Mouse (Mus musculus): ENCODE results near the gene Sergef. TPM values are rescaled to one million over a fixed set of nuclear protein-coding genes. Genes with fewer than 3 reads are reported as not detected.

Sergef gene
- total RNA-seq, 1 experiment, result 5.4 TPM

GRCm38 (mm10) chr7:46512792-46513191, 126.8 kb downstream of the Sergef start:
- in situ Hi-C loops (cut with MboI; ENCODE audit: low sequenced_read_pairs in 2 of 2, unreplicated experiment in 2 of 2), result no loop called here
- H3K27ac ChIP-seq (ENCODE audit: insufficient read depth, low read depth, low read length, poor library complexity, severe bottlenecking), result no peak overlapping the region
- H3K4me1 ChIP-seq (ENCODE audit: control insufficient read depth in 2 of 2, insufficient read depth in 2 of 2, low read length in 2 of 2, poor library complexity in 1 of 2), result 0 out of 4 replicates have a peak, but pooled peaks cover 0 to 2% of the 10 kb centered on the region in 2 experiments
- no peak overlapping the region for H3K4me3 ChIP-seq (ENCODE audit: insufficient read depth in 1 of 2, low read depth in 1 of 2, low read length in 2 of 2, poor library complexity in 1 of 2, severe bottlenecking in 1 of 2)
- H3K9ac ChIP-seq (ENCODE audit: insufficient read depth, low read depth, low read length, poor library complexity, severe bottlenecking), result no peak overlapping the region
- H3K36me3 ChIP-seq (ENCODE audit: control insufficient read depth, insufficient read depth, low read length, poor library complexity, severe bottlenecking), result no peaks in the 10 kb centered on the region
- TF ChIP-seq ZC3H11A (IDR thresholded peaks at IDR 0.05; ENCODE audit: borderline replicate concordance, low read depth, low read length), result no peak
- DNase-seq (ENCODE audit: low read depth, low spot score), result no peak
- H3K9me3 ChIP-seq (ENCODE audit: control insufficient read depth, insufficient read depth, low read depth, low read length), result no peaks in the 10 kb centered on the region

GRCm38 (mm10) chr7:46510806-46511205, 128.8 kb downstream of the Sergef start:
- TF ChIP-seq ZC3H11A (IDR thresholded peaks at IDR 0.05; ENCODE audit: borderline replicate concordance, low read depth, low read length) (no peak), MAFK (IDR thresholded peaks at IDR 0.05; ENCODE audit: insufficient read depth, low read depth, low read length) (no peak), ZNF384 (IDR thresholded peaks at IDR 0.05; ENCODE audit: low read depth, low read length) (no peak), HCFC1 (IDR thresholded peaks at IDR 0.05; ENCODE audit: borderline replicate concordance, insufficient read depth, low read length) (no peak), CHD2 (IDR thresholded peaks at IDR 0.05; ENCODE audit: low read depth, low read length) (no peak)
- Histone ChIP-seq H3K4me3 (ENCODE audit: insufficient read depth in 1 of 2, low read depth in 1 of 2, low read length in 2 of 2, poor library complexity in 1 of 2, severe bottlenecking in 1 of 2) (no peak overlapping the region), H3K9ac (ENCODE audit: insufficient read depth, low read depth, low read length, poor library complexity, severe bottlenecking) (no peak overlapping the region), H3K27ac (ENCODE audit: insufficient read depth, low read depth, low read length, poor library complexity, severe bottlenecking) (no peak overlapping the region), H3K9me3 (ENCODE audit: control insufficient read depth, insufficient read depth, low read depth, low read length) (no peaks in the 10 kb centered on the region), H3K4me1 (ENCODE audit: control insufficient read depth in 2 of 2, insufficient read depth in 2 of 2, low read length in 2 of 2, poor library complexity in 1 of 2) (0 out of 4 replicates have a peak, but pooled peaks cover 0 to 2% of the 10 kb centered on the region in 2 experiments), H3K36me3 (ENCODE audit: control insufficient read depth, insufficient read depth, low read length, poor library complexity, severe bottlenecking) (no peaks in the 10 kb centered on the region)
- DNase-seq (ENCODE audit: low read depth, low spot score), result no peak
- in situ Hi-C loops (cut with MboI; ENCODE audit: low sequenced_read_pairs in 2 of 2, unreplicated experiment in 2 of 2), result no loop called here

DNA sequence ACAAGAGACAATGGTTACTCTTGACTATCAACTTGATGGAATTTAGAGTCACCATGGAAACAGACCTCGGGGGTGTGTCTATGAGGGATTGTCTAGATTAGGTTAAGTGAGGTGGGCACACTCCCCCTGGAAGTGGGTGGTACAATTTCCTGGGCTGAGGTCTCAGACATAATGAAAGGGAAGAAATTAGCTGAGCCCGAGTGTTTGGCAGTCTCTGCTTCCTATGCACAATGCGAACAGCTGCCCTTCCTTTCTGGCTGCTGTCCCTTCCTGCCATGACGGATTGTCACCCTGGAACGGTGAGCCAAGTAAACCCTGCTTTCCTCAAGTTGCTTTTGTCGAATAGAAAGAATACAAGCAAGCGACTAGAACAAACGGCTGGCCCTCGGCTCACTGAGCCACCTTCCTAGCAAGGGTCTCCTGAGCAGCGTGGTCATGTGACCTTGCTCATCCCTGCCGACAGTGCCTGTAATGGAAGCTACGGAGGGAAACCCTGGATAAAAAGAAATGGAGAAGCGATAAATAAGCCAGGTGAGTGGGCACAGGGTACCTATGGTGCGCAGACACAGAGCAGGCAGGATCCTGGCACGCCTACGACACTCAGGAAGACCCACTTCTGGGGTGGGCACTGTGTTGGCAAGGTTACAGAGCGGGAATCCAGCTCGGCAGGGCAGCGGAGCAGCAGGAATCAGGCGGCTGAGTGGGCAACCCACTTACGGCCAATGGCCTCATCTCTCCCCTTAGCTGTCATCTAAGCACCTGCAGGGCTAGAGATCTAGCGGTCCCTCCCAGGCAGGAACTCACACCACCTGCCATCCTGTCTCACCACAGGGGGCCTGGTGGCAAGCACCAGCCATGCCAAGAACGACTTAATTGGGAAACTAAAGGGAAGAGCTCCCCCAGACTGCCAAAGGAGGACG, 130.0 kb downstream of the Sergef start:
- no peak for DNase-seq (ENCODE audit: low read depth, low spot score)
- Histone ChIP-seq H3K4me3 (ENCODE audit: insufficient read depth in 1 of 2, low read depth in 1 of 2, low read length in 2 of 2, poor library complexity in 1 of 2, severe bottlenecking in 1 of 2) (no peak overlapping the region), H3K36me3 (ENCODE audit: control insufficient read depth, insufficient read depth, low read length, poor library complexity, severe bottlenecking) (no peaks in the 10 kb centered on the region), H3K9ac (ENCODE audit: insufficient read depth, low read depth, low read length, poor library complexity, severe bottlenecking) (no peak overlapping the region), H3K9me3 (ENCODE audit: control insufficient read depth, insufficient read depth, low read depth, low read length) (no peaks in the 10 kb centered on the region), H3K4me1 (ENCODE audit: control insufficient read depth in 2 of 2, insufficient read depth in 2 of 2, low read length in 2 of 2, poor library complexity in 1 of 2) (0 out of 4 replicates have a peak, but pooled peaks cover 0 to 2% of the 10 kb centered on the region in 2 experiments), H3K27ac (ENCODE audit: insufficient read depth, low read depth, low read length, poor library complexity, severe bottlenecking) (no peak overlapping the region)
- in situ Hi-C loops (cut with MboI; ENCODE audit: low sequenced_read_pairs in 2 of 2, unreplicated experiment in 2 of 2), result no loop called here
- TF ChIP-seq ZC3H11A (IDR thresholded peaks at IDR 0.05; ENCODE audit: borderline replicate concordance, low read depth, low read length) (no peak), CHD2 (IDR thresholded peaks at IDR 0.05; ENCODE audit: low read depth, low read length) (no peak), MAFK (IDR thresholded peaks at IDR 0.05; ENCODE audit: insufficient read depth, low read depth, low read length) (no peak), ZNF384 (IDR thresholded peaks at IDR 0.05; ENCODE audit: low read depth, low read length) (no peak), HCFC1 (IDR thresholded peaks at IDR 0.05; ENCODE audit: borderline replicate concordance, insufficient read depth, low read length) (no peak)

GRCm38 (mm10) chr7:46508590-46509318, 130.9 kb downstream of the Sergef start:
- peaks cover 0 to 4% of the 10 kb centered on the region in 2 experiments; a peak in 1 of 4 replicates for H3K4me1 ChIP-seq (ENCODE audit: control insufficient read depth in 2 of 2, insufficient read depth in 2 of 2, low read length in 2 of 2, poor library complexity in 1 of 2)
- no peaks in the 10 kb centered on the region for H3K36me3 ChIP-seq (ENCODE audit: control insufficient read depth, insufficient read depth, low read length, poor library complexity, severe bottlenecking)
- no peak overlapping the region for H3K27ac ChIP-seq (ENCODE audit: insufficient read depth, low read depth, low read length, poor library complexity, severe bottlenecking)
- TF ChIP-seq CHD2 (IDR thresholded peaks at IDR 0.05; ENCODE audit: low read depth, low read length) (no peak), ZNF384 (IDR thresholded peaks at IDR 0.05; ENCODE audit: low read depth, low read length) (no peak), ZC3H11A (IDR thresholded peaks at IDR 0.05; ENCODE audit: borderline replicate concordance, low read depth, low read length) (no peak)
- H3K4me3 ChIP-seq (ENCODE audit: insufficient read depth in 1 of 2, low read depth in 1 of 2, low read length in 2 of 2, poor library complexity in 1 of 2, severe bottlenecking in 1 of 2), result no peak overlapping the region
- no peaks in the 10 kb centered on the region for H3K9me3 ChIP-seq (ENCODE audit: control insufficient read depth, insufficient read depth, low read depth, low read length)
- in situ Hi-C loops (cut with MboI; ENCODE audit: low sequenced_read_pairs in 2 of 2, unreplicated experiment in 2 of 2), result no loop called here
- no peak overlapping the region for H3K9ac ChIP-seq (ENCODE audit: insufficient read depth, low read depth, low read length, poor library complexity, severe bottlenecking)
- no peak for DNase-seq (ENCODE audit: low read depth, low spot score)

All from ES-E14 (cell line).